Mouse (Mus musculus): ENCODE measurements around the gene Whamm.

Gene Whamm

DNA sequence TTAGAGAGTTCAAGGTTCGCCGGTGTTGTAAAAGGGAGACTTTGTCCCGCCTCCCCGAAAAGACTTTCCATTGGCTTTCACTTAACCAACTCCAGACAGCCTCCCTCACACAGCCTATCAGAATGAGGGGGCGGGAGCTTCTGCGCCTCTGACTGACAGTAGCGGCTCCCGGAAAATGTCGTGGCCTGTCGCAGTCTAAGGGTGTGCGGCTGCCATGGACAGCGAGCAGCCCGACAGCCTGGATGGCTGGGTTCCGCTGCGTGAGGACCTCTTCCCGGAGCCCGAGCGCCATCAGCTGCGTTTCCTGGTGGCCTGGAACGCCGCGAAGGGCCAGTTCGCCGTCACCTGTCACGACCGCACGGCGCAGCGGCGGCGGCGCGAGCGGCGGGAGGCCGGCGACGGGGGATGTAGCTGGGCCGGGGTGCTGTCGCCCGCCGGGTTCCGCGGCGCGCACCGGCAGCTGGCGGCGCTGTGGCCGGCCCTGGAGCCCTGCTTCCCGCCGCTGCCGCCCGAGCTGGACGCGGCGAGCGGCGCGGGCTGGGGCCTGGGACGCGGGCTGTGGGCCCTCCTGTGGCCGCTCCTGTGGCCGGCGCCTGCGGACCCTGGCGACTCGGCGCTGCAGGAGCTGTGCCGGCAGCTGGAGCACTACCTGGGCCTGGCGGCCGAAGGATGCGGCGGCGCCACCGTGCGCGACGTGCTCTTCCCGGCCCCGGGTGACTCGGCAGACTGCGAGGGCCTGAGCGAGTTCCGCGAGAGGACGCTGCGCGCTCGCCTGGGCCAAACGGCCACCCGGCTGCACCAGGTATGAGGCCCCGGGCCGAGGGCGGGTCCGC, at the start of gene Whamm:
TSS of gene Whamm (plus strand) at position 159 of the 833 bp plus-strand sequence.
- DNase-seq, result peak; percentile 88 to 93

DNA sequence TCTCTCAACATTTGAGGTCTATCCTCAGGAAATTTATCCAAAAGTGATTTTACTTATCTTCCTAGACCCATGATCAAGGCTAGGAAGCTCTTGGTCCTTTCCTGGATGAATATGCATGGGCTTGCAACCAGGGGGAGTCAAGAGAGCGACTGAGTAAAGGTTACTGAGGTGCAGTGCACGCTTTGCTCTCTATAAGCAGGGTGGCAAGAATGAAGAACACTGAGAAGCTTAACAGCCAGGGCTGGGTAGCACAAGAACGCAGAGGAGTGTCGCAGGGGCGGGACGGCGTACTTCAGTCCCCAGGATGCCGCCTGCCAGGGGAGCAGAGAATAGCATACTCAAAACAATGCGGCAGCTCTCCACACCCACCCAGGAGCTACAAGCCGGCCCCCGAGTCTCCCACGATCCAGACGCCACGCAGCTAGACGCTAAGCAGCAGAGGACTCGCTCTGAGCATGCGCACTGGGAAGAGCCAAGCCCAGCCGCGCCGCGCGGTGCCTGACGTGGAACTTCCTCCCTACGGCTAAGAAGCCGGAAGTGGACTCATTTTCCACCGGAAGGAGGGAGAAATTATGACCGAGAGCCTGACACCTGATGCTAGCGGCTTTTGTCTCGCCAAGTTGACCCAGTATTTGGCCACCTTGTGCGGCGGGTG, 47.9 kb upstream of the Whamm start:
- DNase-seq, result peak; percentile 87 to 91

DNA sequence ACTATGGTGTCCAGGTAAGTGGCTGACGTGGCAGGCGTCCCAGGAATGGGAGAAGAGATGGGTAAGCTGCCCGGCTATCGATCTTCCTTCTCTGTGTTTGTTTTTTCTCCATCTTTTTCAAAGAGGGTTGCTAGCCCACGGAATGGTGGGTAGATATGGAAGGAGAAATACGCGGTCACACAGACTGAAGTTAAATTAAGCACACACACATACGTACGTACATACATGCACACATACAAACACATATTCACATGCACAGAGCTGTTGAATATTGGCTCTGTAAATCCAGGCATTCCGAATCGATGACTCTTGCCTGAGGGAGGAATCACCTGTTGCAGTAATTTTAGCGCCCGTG, 47.4 kb upstream of the Whamm start:
- no peak for DNase-seq

DNA sequence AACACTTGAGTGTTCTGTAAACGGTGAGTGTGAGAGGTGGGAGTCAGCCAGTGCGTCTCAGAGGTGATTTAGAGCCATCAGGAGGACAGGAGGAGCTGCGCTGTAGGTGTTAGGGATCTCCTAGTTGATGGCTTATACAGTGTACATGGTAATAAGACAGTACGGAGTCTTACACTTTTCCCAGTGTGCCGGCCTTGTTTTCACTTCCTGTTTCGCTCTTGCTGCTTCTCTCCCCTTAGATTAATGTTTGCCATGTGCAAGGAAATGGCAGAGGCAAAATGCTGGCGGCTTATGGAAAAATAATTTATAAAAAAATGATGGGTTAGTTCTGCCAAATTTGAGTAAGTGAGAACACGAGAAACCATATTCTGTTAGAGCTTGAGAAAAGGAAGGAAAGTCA, 42.1 kb upstream of the Whamm start:
- DNase-seq, result no peak

DNA sequence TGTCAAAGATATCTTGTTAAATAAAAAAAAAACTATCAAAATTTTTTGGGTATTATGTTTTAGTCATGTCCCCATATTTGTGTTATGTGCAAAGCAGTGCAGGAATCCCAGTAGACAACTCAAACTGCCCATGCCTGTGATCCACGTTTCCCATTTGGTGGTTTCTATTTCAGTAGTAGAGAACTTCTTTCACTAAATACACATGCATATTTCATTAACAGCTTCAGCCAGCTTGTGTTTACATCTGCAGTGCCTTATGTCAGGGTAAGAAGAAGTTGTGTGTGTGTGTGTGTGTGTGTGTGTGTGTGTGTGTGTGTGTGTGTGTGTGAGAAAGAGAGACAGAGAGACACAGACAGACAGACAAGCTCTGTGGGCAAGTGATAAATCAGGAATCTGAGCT, 39.6 kb upstream of the Whamm start:
- DNase-seq, result no peak

DNA sequence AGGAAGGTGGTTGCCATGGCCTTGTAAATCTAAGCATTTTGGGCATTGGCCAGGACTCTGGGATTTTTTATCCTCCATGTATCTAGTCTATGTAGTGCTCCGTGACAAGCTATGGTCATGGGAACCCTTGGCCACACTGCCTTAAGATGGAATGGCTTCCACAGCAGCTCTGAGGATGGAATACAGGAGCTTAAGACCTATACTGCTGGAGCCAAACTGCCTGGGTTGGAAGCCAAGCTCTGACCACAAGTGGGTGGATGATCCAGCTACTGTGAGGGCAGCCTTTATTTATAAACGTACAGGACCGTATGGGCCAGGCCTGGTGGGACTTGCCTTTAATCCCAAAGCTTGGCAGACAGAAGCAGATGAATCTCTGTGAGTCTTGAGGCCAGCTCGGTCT, 34.6 kb upstream of the Whamm start:
- no peak for DNase-seq

DNA sequence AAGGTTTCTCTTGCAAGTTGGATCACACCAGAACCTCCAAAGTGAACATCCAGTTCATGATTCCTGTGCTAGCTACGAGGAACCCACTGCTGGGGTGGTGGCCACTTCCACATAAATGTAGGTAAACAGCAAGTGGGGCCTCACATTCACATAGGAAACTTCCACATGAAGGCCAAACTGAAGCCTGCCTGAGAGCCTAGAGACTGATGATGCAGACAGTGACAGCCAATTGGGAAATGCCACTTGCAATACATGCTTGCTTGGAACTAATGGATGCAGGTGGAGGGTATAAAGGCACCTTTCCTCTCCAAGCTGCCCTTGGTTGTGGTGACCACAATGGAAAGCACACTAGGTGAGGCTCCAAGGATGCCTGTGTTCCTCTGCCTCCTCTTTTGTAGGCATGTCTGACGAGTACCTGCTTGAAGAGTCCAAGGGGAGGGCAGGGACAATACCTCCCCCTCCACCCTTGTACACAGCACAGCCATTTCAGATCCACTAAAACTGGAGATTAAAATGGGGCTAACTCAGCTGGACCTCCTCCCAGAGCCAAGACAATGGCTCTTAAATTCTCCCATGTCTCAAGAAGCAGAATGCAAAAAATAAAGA, 32.9 kb upstream of the Whamm start:
- DNase-seq, result no peak

DNA sequence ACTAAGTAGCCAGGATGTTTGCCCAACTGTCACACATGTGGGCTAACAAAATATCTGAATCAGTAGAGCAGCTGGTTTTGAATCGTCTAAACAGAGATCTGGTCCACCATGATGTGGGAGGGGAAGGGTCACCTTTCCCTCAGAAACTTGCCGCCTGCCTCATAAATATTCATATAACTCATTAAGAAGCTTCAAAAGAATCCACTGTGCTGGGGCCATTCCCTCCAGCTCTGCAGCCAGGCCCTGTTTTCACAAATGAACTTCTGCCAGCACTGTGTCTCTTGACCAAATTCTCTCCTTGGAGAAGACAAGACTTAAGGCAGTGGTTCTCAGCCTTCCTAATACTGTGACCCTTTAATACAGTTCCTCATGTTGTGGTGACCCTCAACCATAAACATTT, 31.5 kb upstream of the Whamm start:
- DNase-seq, result no peak

DNA sequence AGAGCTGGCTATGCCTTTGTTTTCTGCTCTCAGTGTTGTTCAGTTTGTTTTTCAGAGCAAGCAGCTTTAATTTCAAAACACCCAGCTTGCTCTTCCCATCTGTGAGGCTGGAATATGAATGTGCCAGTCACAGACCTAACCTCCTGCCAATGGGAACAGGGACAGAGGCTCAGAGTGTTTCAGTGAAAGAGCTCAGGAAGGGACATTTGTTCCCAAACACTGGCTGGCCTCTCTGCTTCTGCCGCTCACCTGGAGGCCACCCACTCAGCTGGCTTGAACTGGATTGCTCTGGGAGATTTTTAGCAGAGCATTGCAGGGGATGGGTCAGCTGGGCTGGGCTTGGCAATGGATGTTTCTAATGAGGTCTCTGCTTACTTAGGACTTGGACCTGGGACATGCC, 30.1 kb upstream of the Whamm start:
- DNase-seq, result no peak

DNA sequence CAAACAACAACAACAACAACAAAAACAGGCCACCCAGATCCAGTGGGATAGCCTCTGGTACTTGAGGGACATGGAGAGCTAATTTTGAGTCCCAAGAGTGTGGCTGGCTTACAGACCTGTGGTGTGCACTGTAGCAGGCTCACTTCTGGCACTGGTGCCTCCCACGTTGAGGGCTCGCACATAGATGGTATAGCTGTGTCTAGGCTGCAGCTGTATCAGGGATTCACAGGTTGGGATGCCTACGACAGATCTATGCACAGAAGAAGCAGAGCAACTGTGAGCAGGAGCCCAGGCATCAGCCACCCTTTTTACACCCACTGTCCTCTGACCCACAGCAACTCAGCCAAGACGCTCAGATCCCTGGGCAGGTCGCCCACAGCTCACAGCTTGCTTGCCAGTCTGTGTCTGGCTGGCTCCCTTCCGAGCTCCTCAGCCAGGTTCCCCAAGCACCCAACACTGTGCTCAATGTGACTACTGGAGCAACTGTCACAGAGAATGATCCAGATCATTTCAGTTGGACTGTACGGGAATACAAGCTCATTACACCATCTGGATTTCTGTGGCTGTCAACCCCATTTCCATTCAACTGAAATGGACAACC, 29.0 kb upstream of the Whamm start:
- no peak for DNase-seq

DNA sequence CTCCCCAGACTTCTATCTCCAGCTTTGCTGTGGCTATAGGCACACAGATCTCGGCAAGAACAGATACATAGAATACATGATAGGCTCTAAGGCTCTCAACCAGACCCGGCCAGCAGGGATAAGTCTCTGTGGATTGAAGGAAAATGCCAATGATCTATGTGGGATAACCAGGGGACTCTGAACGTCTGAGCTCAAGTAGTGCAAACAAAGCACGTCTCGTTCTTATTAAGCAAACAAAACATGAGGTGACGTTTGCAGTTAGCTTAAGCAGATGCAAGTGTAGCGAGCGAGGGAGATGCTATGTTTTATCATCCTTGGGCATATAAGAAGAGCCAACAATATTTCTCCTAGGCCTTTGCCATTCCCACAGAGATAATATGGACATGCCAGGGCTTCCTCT, 28.1 kb upstream of the Whamm start:
- no peak for DNase-seq

DNA sequence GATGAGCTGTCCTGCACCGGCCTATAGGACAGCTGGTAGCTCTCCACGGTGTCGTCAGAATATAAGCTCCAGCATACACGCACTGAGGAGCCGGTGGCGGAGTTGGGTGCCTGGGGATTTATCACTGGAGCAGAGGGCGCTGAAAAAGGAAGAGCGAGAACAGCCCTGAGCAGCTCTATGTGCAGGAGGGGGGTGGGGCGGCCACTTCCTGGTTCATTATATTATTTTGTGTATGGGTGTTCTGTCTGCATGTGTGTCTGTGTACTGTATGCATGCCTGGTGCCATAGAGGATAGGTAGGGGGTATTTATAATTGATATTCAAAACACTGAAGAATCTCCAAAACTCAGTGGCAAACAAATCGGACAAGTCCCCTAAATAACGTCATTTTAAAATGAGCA, 22.2 kb upstream of the Whamm start:
- DNase-seq, result peak in 1 of 2 experiments; percentile 11

DNA sequence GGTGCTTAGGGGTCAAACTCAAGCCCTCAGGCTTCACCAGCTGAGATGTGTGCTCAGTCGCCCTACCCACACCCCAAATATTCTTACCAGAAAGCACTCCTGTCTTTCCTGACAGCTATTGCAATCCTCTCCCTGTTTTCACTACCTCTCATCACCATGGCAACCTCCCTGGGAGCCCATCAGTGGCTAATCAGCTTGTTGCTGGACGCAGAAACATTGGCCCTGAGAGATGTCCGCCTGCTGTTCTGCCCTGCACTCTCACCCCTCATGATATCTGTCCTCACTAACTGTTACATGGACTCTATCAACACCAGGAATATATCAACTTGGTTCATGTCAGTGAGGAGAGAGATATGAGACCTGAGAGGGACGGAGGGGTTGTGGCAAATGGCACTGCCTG, 17.5 kb upstream of the Whamm start:
- no peak for DNase-seq

DNA sequence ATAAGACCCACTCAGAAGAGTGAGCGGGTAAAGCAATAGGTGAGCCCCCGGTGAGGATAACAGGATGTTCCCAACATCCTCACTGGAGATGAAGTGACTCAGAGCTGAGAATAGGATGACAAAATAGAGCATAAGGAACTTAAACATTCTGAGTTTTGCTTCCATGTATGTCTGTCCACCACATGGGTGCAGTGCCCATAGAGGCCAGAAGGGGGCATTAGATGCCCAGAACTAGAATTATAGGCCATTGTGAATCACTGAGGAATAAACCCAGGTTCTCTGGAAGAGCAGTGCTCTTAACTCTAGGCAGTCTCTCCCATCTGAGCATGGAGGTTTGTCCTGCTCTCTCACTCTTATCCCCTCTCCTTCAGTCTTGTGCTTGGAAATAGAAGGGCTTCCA, 16.7 kb upstream of the Whamm start:
- DNase-seq, result peak; percentile 19 to 22

DNA sequence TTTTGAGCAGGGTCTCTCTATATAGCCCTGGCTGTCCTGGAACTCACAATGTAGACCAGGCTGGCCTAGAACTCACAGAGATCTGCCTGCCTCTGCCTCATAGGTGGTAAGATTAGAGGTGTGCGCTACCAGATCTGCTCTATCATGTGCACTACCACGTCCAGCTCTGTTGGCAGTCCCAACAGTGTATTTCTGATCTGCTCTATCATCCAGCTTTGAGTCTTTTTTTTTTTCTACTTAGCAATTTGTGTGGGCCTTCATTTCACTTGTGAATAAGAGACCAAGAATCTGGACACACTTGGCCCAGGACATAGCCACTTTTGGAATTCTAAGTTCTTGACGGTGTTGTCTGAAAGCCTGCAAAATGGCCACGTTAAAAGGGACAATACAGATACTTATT, 14.2 kb upstream of the Whamm start:
- no peak for DNase-seq

DNA sequence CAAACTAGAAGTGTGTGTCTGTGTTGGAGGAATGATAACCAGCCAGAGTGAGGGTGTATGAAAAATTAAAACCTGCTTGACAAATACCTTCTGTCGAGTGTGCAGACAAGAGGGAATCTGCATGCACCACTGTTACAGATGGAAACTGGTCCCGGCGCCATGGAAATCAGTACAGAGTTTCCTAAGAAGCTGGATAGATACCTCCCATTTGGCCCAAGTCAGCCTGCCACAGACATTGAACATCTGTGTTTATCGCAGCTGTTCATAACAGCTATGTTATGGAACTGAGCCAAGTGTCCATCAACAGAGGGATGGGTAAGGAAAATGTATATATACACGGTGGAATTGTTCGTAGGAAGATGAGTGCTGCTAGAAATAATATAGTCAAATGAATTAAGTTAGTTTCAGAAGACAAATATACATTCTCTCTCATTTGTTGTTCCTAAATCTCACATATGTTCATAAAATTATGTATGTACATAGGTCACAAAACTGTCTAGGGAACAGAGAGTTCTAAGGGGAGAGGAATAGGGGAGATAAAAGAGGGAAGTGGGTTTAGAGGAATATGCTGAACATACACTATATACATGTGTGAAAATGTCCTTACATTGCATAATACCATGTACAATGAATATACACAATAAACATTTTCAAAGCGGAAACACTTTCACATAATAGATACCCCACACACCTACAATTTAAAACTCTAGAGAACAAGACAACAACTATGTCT, 13.6 kb upstream of the Whamm start:
- no peak for DNase-seq

DNA sequence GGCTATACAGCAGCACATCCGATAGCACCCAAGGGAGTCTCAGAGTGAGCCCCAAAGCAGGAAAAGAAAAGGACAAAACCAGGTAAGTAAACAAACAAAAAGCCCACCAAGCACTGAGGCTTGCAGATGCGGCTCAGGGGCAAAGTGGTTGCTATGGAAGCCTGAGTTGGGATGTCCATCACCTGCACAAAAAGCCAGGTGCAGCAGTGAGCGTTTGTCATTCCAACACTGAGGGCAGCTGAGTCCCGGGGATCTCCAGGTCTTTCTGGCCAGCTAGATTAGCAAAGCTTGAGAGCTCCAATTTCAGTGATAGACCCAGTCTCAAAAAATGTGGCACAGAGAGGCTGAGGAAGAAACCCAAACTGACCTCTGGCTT, 13.1 kb upstream of the Whamm start:
- DNase-seq, result no peak

DNA sequence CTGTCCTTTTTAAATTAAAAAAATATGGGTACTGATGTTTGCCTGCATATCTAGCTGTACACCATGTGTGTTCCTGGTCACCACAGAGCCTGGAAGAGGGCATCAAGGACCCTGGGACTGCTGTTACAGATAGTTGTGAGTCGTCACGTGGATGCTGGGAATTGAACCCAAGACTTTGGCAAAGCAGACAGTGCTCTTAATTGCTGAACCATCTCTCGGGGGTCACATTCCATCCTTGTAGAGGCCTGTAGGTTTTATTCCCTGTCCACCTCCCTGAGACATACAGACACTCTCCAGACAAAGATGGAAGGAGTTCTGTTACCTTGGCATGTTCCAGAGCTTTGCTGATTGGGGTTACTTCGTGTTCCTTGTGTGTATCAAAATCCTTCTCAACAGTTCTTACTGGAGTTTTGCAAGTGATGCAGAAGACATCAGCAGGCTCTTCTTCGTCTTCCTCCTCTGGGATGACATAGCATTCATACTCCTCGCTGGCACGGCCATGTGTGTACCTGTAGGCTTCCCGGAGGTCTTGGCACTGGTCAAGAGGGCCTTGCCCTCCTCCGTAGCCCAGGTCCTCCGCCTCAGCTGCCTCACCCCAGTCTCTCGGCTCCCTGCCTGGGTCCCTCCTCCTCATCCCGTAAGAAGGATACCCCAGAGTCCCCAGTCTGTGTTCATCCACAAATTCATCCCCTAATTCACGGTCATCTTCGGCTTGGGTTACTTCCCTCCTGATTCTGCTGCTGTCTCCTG, 11.7 kb upstream of the Whamm start:
- DNase-seq, result no peak

DNA sequence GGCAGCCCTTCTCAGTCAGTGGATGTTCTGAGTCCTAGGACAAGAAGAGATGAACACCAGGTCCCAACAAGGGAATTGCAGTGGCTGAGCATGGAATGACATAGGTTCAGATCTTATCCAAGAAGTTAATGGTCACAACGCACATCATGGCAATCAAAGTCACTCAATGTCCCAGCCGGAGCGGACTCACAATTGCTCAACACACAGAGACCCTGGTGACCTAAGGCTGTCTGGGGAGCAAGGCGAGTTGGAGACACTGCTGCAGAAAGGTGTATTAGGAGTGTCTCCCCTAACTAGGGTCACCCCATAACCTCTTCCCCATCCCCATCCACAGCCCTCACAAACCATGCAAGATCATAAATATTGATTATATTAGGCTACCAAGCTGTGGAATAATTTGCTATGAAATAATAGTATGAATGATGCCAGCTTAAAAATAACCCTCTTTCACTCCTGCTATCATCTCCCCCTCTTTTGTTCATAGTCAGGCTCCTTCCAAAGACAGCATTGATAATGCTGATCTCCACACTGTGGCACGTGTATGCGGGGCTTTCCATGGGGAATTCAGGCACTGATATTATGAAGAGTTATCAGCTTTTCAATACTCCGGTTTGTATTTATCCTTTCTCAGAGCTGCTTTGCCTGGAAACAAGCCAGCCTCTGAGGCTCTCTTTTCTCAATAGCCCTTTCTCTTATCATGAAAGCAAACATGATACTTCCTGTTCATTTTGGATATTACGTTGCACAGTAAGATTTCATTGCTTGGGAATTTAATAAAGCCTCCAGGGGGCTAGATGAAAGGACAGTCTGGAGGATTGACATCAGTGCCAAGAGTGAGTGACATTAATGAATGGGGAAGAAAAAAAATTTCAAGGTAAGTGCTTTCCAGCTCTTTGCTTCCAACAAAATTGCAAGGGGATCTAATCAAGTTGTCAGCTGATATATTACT, 10.7 kb upstream of the Whamm start:
- no peak for DNase-seq

DNA sequence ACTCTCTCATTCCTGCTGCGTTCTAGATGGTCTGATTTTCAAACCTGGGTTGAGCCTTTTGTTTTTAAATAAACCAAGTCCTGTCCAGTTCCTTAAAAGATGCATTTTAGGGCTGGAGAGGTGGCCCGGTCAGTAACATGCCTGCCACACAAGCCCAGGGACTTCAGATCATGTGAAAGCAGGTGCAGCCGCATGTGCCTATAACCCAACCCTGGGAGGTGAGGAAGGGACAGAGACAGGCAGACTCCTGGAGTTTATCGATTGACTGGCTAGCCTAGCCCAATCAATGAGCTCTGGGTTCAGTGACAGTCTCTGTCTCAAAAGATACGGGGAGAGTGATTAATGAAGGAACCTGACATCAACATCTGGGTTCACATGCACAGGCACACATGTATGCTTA, 9.9 kb upstream of the Whamm start:
- no peak for DNase-seq

DNA sequence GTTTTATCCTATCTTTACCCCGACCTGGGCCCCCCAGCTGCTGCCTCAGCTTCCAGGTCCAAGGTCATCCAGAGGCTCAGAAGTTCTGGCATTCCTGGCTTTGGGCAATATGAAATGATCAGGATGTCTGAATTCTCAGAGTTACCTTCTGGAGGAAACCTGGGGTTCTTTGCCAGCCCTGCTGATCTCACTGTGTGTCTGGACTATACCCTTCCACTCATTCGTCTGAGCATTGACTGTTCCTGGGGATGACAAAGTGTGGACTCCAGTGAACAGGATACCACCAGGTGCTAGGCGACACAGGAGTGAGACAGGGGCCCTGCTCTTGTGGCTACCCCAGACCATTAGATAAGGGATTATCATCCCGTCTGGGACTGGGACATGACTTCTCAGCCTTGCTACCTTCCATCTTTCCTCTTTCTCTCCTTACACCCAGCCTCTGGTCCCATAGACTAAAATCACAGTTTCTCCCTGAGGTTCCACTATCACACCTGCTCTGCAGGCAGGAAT, 7.5 kb upstream of the Whamm start:
- DNase-seq, result no peak
